Comparison of ENCODE assay signal across 15 mouse cellular contexts in genomic region chr7:134167586-134167985, GRCm38 (mm10).
DNase-seq lines count a peak whose midpoint lies in the region; ATAC-seq and TF ChIP-seq lines count a peak whose summit lies in the region.
"Had no signal": no experiment of that assay in that cellular context is flagged by ENCODE, and none has a peak within 500 bp of the region (broad histone marks: within the 10 kb centered on the region; RNA-seq: fewer than 3 reads in every experiment).

No protein-coding gene starts in this region.

- no peaks in the 10 kb centered on the region for H3K27me3 ChIP-seq in intestine, embryonic 14.5 days (replicated peaks; ENCODE audit: control insufficient read depth, insufficient read depth, low read length)
- H3K27me3 ChIP-seq in intestine, postnatal 0 days (replicated peaks; ENCODE audit: control insufficient read depth, insufficient read depth, low read length), result no peaks in the 10 kb centered on the region
- H3K27me3 ChIP-seq in myocyte (ENCODE audit: control insufficient read depth, insufficient read depth, insufficient read length), result no peaks in the 10 kb centered on the region
- H3K27me3 ChIP-seq: liver, embryonic 12.5 days; Patski had no signal

- no peak overlapping the region for H3K4me2 ChIP-seq in intestine, embryonic 14.5 days (ENCODE audit: low read length)
- no peak overlapping the region for H3K4me2 ChIP-seq in intestine, postnatal 0 days (replicated peaks; ENCODE audit: low read depth)
- H3K4me2 ChIP-seq in myocyte (ENCODE audit: low read depth), result peak overlapping the region; percentile 55
- H3K4me2 ChIP-seq: liver, embryonic 12.5 days had no signal

- TF ChIP-seq CTCF in intestine, postnatal 0 days (IDR thresholded peaks at IDR 0.05; ENCODE audit: low read depth), result no peak
- no peak for TF ChIP-seq CTCF in embryonic fibroblast, embryonic 13.5 days (IDR thresholded peaks at IDR 0.05; ENCODE audit: borderline replicate concordance, insufficient read depth, low read length)

- no peak overlapping the region for H3K9ac ChIP-seq in intestine, embryonic 14.5 days (ENCODE audit: low read length)
- no peak overlapping the region for H3K9ac ChIP-seq in intestine, postnatal 0 days (ENCODE audit: low read depth, low read length)
- H3K9ac ChIP-seq: liver, embryonic 12.5 days had no signal

- no peak for TF ChIP-seq POLR2A in embryonic fibroblast, embryonic 13.5 days (IDR thresholded peaks at IDR 0.05; ENCODE audit: low read depth, low read length)
- no peak for TF ChIP-seq POLR2A in myocyte (IDR thresholded peaks at IDR 0.05; ENCODE audit: insufficient read length, low read depth)

- no peaks in the 10 kb centered on the region for H3K79me2 ChIP-seq in myocyte (ENCODE audit: control insufficient read depth, insufficient read depth)

- no peaks in the 10 kb centered on the region for H3K9me3 ChIP-seq in intestine, embryonic 14.5 days (ENCODE audit: control insufficient read depth, low read length)
- no peaks in the 10 kb centered on the region for H3K9me3 ChIP-seq in intestine, postnatal 0 days (ENCODE audit: control insufficient read depth)
- H3K9me3 ChIP-seq: forebrain, embryonic 10.5 days; liver, embryonic 12.5 days had no signal

- H3K36me3 ChIP-seq in intestine, embryonic 14.5 days (ENCODE audit: control insufficient read depth, insufficient read depth, low read length), result no peaks in the 10 kb centered on the region
- no peaks in the 10 kb centered on the region for H3K36me3 ChIP-seq in intestine, postnatal 0 days (ENCODE audit: control insufficient read depth, insufficient read depth)
- no peaks in the 10 kb centered on the region for H3K36me3 ChIP-seq in myocyte (ENCODE audit: control insufficient read depth, insufficient read depth)
- H3K36me3 ChIP-seq: forebrain, embryonic 10.5 days; liver, embryonic 12.5 days had no signal

- WGBS in intestine, embryonic 14.5 days, result 5% methylated on average over 3 of the region's 3 CpGs
- WGBS in intestine, postnatal 0 days, result 17% methylated on average over 3 of the region's 3 CpGs

- DNase-seq in intestine, embryonic 14.5 days (ENCODE audit: low spot score), result no peak
- DNase-seq in ovary, postnatal 36 days (ENCODE audit: low spot score), result peak; percentile 16
- no peak for DNase-seq in ovary, postnatal 10 days (ENCODE audit: low spot score)
- no peak for DNase-seq in cerebellum, postnatal 25 days
- DNase-seq in left cerebral cortex, adult 8-10 months (ENCODE audit: low spot score in 2 of 2), result no peak
- DNase-seq: adrenal gland, adult 8-10 months; cerebellum, postnatal 36 days; retina, postnatal 1 day; thymus, postnatal 14 days had no signal

- H3K4me1 ChIP-seq in intestine, embryonic 14.5 days (replicated peaks; ENCODE audit: control insufficient read depth, insufficient read depth, low read length), result peaks cover 9% of the 10 kb centered on the region; the same call in 1 of the 2 replicates
- H3K4me1 ChIP-seq in intestine, postnatal 0 days (replicated peaks; ENCODE audit: control insufficient read depth, insufficient read depth, low read length), result no peaks in the 10 kb centered on the region
- peaks cover 5% of the 10 kb centered on the region for H3K4me1 ChIP-seq in embryonic fibroblast, embryonic 13.5 days (ENCODE audit: control insufficient read depth, insufficient read depth, low read length)
- H3K4me1 ChIP-seq: liver, embryonic 12.5 days had no signal

- H3ac ChIP-seq in myocyte (ENCODE audit: control insufficient read depth, insufficient read length), result no peak overlapping the region

- no peak for ATAC-seq in intestine, embryonic 14.5 days (replicated peaks; ENCODE audit: low FRiP score, low TSS enrichment, low read depth)
- no peak for ATAC-seq in intestine, postnatal 0 days
- ATAC-seq: liver, embryonic 12.5 days; Patski had no signal

- no peak overlapping the region for H3K4me3 ChIP-seq in intestine, embryonic 14.5 days (ENCODE audit: low read depth, low read length)
- no peak overlapping the region for H3K4me3 ChIP-seq in intestine, postnatal 0 days (ENCODE audit: low read depth, low read length)
- no peak overlapping the region for H3K4me3 ChIP-seq in embryonic fibroblast, embryonic 13.5 days (ENCODE audit: insufficient read depth, low read length)
- H3K4me3 ChIP-seq in myocyte, result no peak overlapping the region
- H3K4me3 ChIP-seq: forebrain, embryonic 10.5 days; liver, embryonic 12.5 days had no signal

- H3K27ac ChIP-seq in intestine, embryonic 14.5 days (ENCODE audit: low read depth), result peak overlapping the region; percentile 36; the same call in 1 of the 2 replicates
- H3K27ac ChIP-seq in intestine, postnatal 0 days (ENCODE audit: low read depth, low read length), result no peak overlapping the region
- H3K27ac ChIP-seq in embryonic fibroblast, embryonic 13.5 days (ENCODE audit: insufficient read depth, low read length), result peak overlapping the region; percentile 41; the same call in 1 of the 2 replicates
- H3K27ac ChIP-seq: forebrain, embryonic 10.5 days; liver, embryonic 12.5 days had no signal

TF ChIP-seq in myocyte, 11 proteins besides CTCF, POLR2A, EP300 and RAD21:
- TF ChIP-seq MAX (IDR thresholded peaks at IDR 0.05; ENCODE audit: low read depth) (no peak), TCF12 (IDR thresholded peaks at IDR 0.05; ENCODE audit: insufficient read depth, poor library complexity, severe bottlenecking) (no peak), REST (IDR thresholded peaks at IDR 0.05; ENCODE audit: insufficient read depth, insufficient read length) (no peak), SRF (IDR thresholded peaks at IDR 0.05; ENCODE audit: control insufficient read depth, insufficient read length, low read depth) (no peak), MYOD1 (IDR thresholded peaks at IDR 0.05; ENCODE audit: control insufficient read depth in 1 of 3, insufficient read length in 2 of 3, low read depth in 2 of 3) (no peak), USF1 (IDR thresholded peaks at IDR 0.05; ENCODE audit: low read depth) (no peak), CEBPB (IDR thresholded peaks at IDR 0.05; ENCODE audit: insufficient read depth, poor library complexity, severe bottlenecking) (no peak)
